Mouse (Mus musculus) heart, embryonic 16.5 days (tissue): ENCODE results near the gene Daam2. TPM values are rescaled to one million over a fixed set of nuclear protein-coding genes. Genes with fewer than 3 reads are reported as not detected.

Source experiments
- ATAC-seq: fragments of 200-750 bp; cut with Nextera tagmentation; replicated peaks from 2 replicates; pipeline ENCODE4 v1.8.0; 2017; ENCODE audit warnings: moderate number of reproducible peaks; ENCODE audit not compliant: insufficient read depth, low FRiP score; ENCODE audit errors: extremely low read depth
- H3K27ac ChIP-seq: fragments of 300-500 bp; sonication (generic); 2 replicates; pipeline ENCODE4 v1.5.1; 2014; ENCODE audit warnings: mild to moderate bottlenecking, low read length, control low read depth, moderate library complexity
- H3K27me3 ChIP-seq: fragments of 300-500 bp; sonication (generic); 2 replicates; pipeline ENCODE4 v1.6.1; 2014; ENCODE audit warnings: low read length, mixed read lengths; ENCODE audit not compliant: control insufficient read depth, insufficient read depth
- H3K36me3 ChIP-seq: fragments of 300-500 bp; sonication (generic); 2 replicates; pipeline ENCODE4 v1.6.1; 2014; ENCODE audit not compliant: control insufficient read depth, insufficient read depth
- H3K4me1 ChIP-seq: fragments of 300-500 bp; sonication (generic); 2 replicates; pipeline ENCODE4 v1.6.1; 2014; ENCODE audit warnings: low read length, mixed read lengths; ENCODE audit not compliant: control insufficient read depth, insufficient read depth
- H3K4me2 ChIP-seq: fragments of 300-500 bp; sonication (generic); 2 replicates; pipeline ENCODE4 v1.6.1; 2014; ENCODE audit warnings: low read depth, mild to moderate bottlenecking, control low read depth, low read length
- H3K4me3 ChIP-seq: fragments of 300-500 bp; sonication (generic); 2 replicates; pipeline ENCODE4 v1.5.1; 2014; ENCODE audit warnings: mild to moderate bottlenecking, control low read depth, low read length
- H3K9ac ChIP-seq: fragments of 300-500 bp; sonication (generic); 2 replicates; pipeline ENCODE4 v1.6.1; 2014; ENCODE audit warnings: low read length, control low read depth
- H3K9me3 ChIP-seq: fragments of 300-500 bp; sonication (generic); replicated peaks from 2 replicates; pipeline ENCODE4 v1.6.1; 2016; ENCODE audit warnings: low read length; ENCODE audit not compliant: control insufficient read depth
- WGBS: fragments of 180-500 bp; shearing (Covaris S2); extraction: QIAGEN DNeasy Blood & Tissue Kit; methylation state at CpG from one replicate; pipeline ENCODE4 v1.1.7; 2014; 5-methylcytosine and 5-hydroxymethylcytosine counted together
- polyA plus RNA-seq: library from polyadenylated mRNA; unstranded; fragments of >200 nt; fragmentation: Nextera tagmentation; extraction: Ambion mirVana; gene quantifications from 2 replicates; pipeline ENCODE4 v1.2.1, GENCODE M21; 2015

Gene Daam2
- polyA plus RNA-seq, 1 experiment from 2014 or later: 3.4 TPM

GRCm38 (mm10) chr17:49563416-49563780 is 745 bp downstream of the Daam2 start:
- peak overlapping the region; percentile 84 for H3K4me2 ChIP-seq
- H3K36me3 ChIP-seq: no peaks in the 10 kb centered on the region
- 17% methylated on average over 4 of the region's 4 CpGs for WGBS

GRCm38 (mm10) chr17:49562701-49563415 is 1.3 kb downstream of the Daam2 start:
- H3K9me3 ChIP-seq: no peaks in the 10 kb centered on the region
- H3K36me3 ChIP-seq: no peaks in the 10 kb centered on the region
- peaks cover 8% of the 10 kb centered on the region for H3K4me1 ChIP-seq
- 19% methylated on average over 5 of the region's 5 CpGs for whole genome bisulfite sequencing
- no peaks in the 10 kb centered on the region for H3K27me3 ChIP-seq
- ATAC-seq: no peak
- peak overlapping the region; percentile 79 for H3K9ac ChIP-seq
- H3K4me3 ChIP-seq: peak overlapping the region; percentile 68
- peak overlapping the region; percentile 84 for H3K4me2 ChIP-seq
- no peak overlapping the region; the same call in 1 of the 2 replicates for H3K27ac ChIP-seq

More at GRCm38 (mm10) chr17:49563416-49563780, 745 bp downstream of the Daam2 start:
- no peaks in the 10 kb centered on the region for H3K27me3 ChIP-seq
- peak overlapping the region; percentile 83 for H3K27ac ChIP-seq
- peak overlapping the region; percentile 68 for H3K4me3 ChIP-seq
- H3K9me3 ChIP-seq: no peaks in the 10 kb centered on the region
- peaks cover 8% of the 10 kb centered on the region for H3K4me1 ChIP-seq
- peak overlapping the region; percentile 79 for H3K9ac ChIP-seq
- 0 out of 2 replicates have a peak, but pooled peaks have one; percentile 3 for ATAC-seq

- no peak overlapping the region for H3K9ac ChIP-seq
- no peak for ATAC-seq
- H3K27ac ChIP-seq: no peak overlapping the region
- peaks cover 8% of the 10 kb centered on the region for H3K4me1 ChIP-seq
- H3K36me3 ChIP-seq: no peaks in the 10 kb centered on the region
- H3K4me3 ChIP-seq: peak overlapping the region; percentile 68
- H3K9me3 ChIP-seq: no peaks in the 10 kb centered on the region
- peak overlapping the region; percentile 84 for H3K4me2 ChIP-seq
- WGBS: 59% methylated on average over 4 of the region's 4 CpGs
- no peaks in the 10 kb centered on the region for H3K27me3 ChIP-seq
These were observed 2.2 kb downstream of the Daam2 start for GRCm38 (mm10) chr17:49561985-49562384.

GRCm38 (mm10) chr17:49559786-49560289 is 4.3 kb downstream of the Daam2 start:
- Histone ChIP-seq H3K4me2 (no peak overlapping the region), H3K9me3 (no peaks in the 10 kb centered on the region), H3K27me3 (no peaks in the 10 kb centered on the region), H3K9ac (no peak overlapping the region), H3K27ac (no peak overlapping the region), H3K4me3 (no peak overlapping the region), H3K4me1 (peaks cover 8% of the 10 kb centered on the region), H3K36me3 (no peaks in the 10 kb centered on the region)
- WGBS: 40% methylated on average over 5 of the region's 5 CpGs
- ATAC-seq: no peak

- ATAC-seq: no peak
These were observed 8.0 kb downstream of the Daam2 start for GRCm38 (mm10) chr17:49556169-49556568.

GRCm38 (mm10) chr17:49551991-49552390 is 12.2 kb downstream of the Daam2 start:
- Histone ChIP-seq H3K27ac (no peak overlapping the region), H3K9ac (no peak overlapping the region), H3K9me3 (no peaks in the 10 kb centered on the region), H3K4me3 (no peak overlapping the region), H3K4me2 (no peak overlapping the region), H3K4me1 (no peaks in the 10 kb centered on the region), H3K36me3 (no peaks in the 10 kb centered on the region), H3K27me3 (no peaks in the 10 kb centered on the region)
- WGBS: 70% methylated on average over 7 of the region's 7 CpGs
- no peak for ATAC-seq

More at GRCm38 (mm10) chr17:49556169-49556568, 8.0 kb downstream of the Daam2 start:
- Histone ChIP-seq H3K9ac (no peak overlapping the region), H3K4me1 (no peaks in the 10 kb centered on the region), H3K4me2 (no peak overlapping the region), H3K27ac (no peak overlapping the region), H3K27me3 (no peaks in the 10 kb centered on the region), H3K36me3 (no peaks in the 10 kb centered on the region), H3K9me3 (no peaks in the 10 kb centered on the region), H3K4me3 (no peak overlapping the region)
- 71% methylated on average over 3 of the region's 3 CpGs for WGBS

GRCm38 (mm10) chr17:49551465-49551864 is 12.7 kb downstream of the Daam2 start:
- Histone ChIP-seq H3K9ac (no peak overlapping the region), H3K27me3 (no peaks in the 10 kb centered on the region), H3K9me3 (no peaks in the 10 kb centered on the region), H3K4me1 (no peaks in the 10 kb centered on the region), H3K4me3 (no peak overlapping the region), H3K36me3 (no peaks in the 10 kb centered on the region), H3K27ac (no peak overlapping the region), H3K4me2 (no peak overlapping the region)
- WGBS: 51% methylated on average over 2 of the region's 2 CpGs
- ATAC-seq: no peak

GRCm38 (mm10) chr17:49545997-49546396 is 18.1 kb downstream of the Daam2 start:
- Histone ChIP-seq H3K9ac (no peak overlapping the region), H3K36me3 (no peaks in the 10 kb centered on the region), H3K9me3 (no peaks in the 10 kb centered on the region), H3K27me3 (no peaks in the 10 kb centered on the region), H3K27ac (no peak overlapping the region), H3K4me1 (no peaks in the 10 kb centered on the region), H3K4me3 (no peak overlapping the region), H3K4me2 (no peak overlapping the region)
- 58% methylated on average over 4 of the region's 4 CpGs for WGBS
- ATAC-seq: no peak; the same call in 1 of the 2 replicates

GRCm38 (mm10) chr17:49545424-49545823 is 18.7 kb downstream of the Daam2 start:
- Histone ChIP-seq H3K36me3 (no peaks in the 10 kb centered on the region), H3K4me1 (no peaks in the 10 kb centered on the region), H3K9ac (no peak overlapping the region), H3K4me3 (no peak overlapping the region), H3K27ac (no peak overlapping the region), H3K9me3 (no peaks in the 10 kb centered on the region), H3K4me2 (no peak overlapping the region), H3K27me3 (no peaks in the 10 kb centered on the region)
- no peak for ATAC-seq
- WGBS: 56% methylated on average over 4 of the region's 4 CpGs
